Mouse (Mus musculus): ENCODE data around the gene Zscan5b. TPM values are rescaled to one million over a fixed set of nuclear protein-coding genes. Genes with fewer than 3 reads are reported as not detected.

Gene Zscan5b
- polyA plus RNA-seq, 1 experiment, result 2.5 TPM

DNA sequence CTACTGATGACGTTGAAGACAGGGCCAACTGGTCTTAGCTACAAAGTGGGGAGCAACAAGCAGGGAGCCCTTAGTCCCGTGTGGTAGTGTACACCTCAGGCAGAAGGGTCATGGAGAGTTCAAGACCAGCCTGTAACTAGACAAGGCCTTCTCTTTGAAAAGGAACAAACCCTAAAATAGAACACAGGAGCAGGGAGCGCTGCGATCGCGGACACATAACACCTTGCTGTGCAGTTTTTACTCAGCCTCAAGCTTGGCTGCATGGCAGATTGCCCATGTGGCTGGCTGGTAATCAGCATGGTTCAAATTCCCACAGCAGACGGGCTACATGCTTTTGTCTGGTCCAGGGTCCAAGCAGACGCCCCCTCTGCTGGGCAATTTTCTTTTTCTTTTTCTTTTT is 37.6 kb upstream of the Zscan5b start:
- H3K4me1 ChIP-seq (ENCODE audit: control insufficient read depth, insufficient read depth, low read length), result peaks cover 13% of the 10 kb centered on the region
- no peaks in the 10 kb centered on the region for H3K27me3 ChIP-seq (ENCODE audit: control insufficient read depth, insufficient read depth, low read length)
- H3K36me3 ChIP-seq (ENCODE audit: control insufficient read depth, insufficient read depth, low read length), result no peaks in the 10 kb centered on the region
- no peak overlapping the region for H3K4me3 ChIP-seq (ENCODE audit: control insufficient read depth, low read depth, low read length)
- no peak overlapping the region for H3K27ac ChIP-seq (ENCODE audit: control insufficient read depth, insufficient read depth, low read depth, low read length)
- TF ChIP-seq POLR2A (IDR thresholded peaks at IDR 0.05; ENCODE audit: control insufficient read depth, low read depth, low read length) (no peak), CTCF (IDR thresholded peaks at IDR 0.05; ENCODE audit: control insufficient read depth, insufficient read depth, insufficient replicate concordance, low read depth, low read length) (no peak)

DNA sequence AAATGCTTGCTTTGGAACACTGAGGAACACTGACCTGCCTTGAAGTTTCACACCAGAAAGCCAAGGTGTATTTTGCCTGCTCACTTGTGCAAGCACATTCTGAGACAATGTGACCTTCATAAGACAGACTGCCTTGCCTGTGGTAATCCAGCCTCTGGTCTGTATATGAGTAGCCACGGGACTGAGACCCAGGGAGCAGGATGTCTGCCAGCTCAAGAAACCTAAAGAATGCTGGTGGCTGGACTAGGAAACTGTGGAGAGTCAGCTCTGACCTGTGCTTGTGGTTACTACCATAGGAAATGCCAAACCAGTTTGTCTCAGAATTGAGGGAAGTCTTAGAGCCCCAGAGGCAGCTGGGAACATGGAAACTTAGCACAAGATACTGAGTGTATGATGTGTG is 36.7 kb upstream of the Zscan5b start:
- no peak overlapping the region for H3K27ac ChIP-seq (ENCODE audit: control insufficient read depth, insufficient read depth, low read depth, low read length)
- no peaks in the 10 kb centered on the region for H3K36me3 ChIP-seq (ENCODE audit: control insufficient read depth, insufficient read depth, low read length)
- no peak overlapping the region for H3K4me3 ChIP-seq (ENCODE audit: control insufficient read depth, low read depth, low read length)
- no peak for TF ChIP-seq POLR2A (IDR thresholded peaks at IDR 0.05; ENCODE audit: control insufficient read depth, low read depth, low read length)
- TF ChIP-seq CTCF (IDR thresholded peaks at IDR 0.05; ENCODE audit: control insufficient read depth, insufficient read depth, insufficient replicate concordance, low read depth, low read length), result no peak
- H3K4me1 ChIP-seq (ENCODE audit: control insufficient read depth, insufficient read depth, low read length), result peaks cover 22% of the 10 kb centered on the region
- H3K27me3 ChIP-seq (ENCODE audit: control insufficient read depth, insufficient read depth, low read length), result no peaks in the 10 kb centered on the region

DNA sequence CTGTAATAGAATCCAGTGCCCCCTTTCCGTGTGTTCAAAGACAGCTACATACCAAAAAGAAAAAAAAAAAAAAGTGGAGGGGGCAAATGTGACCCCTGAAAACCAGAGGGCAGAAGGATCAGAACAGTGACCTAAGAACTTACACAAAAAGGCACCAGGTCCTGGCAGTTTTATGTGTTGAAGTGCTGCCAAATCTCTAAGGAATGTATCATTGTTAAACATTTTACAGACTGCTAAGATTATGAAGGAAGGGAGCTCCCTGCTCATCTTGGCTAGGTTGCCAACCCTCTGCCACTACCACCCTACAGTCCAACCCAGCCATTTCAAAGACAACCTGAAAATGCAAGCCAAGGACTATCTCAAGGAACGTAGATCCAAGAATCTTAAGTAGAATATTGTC is 35.9 kb upstream of the Zscan5b start:
- Histone ChIP-seq H3K4me3 (ENCODE audit: control insufficient read depth, low read depth, low read length) (no peak overlapping the region), H3K27me3 (ENCODE audit: control insufficient read depth, insufficient read depth, low read length) (no peaks in the 10 kb centered on the region), H3K27ac (ENCODE audit: control insufficient read depth, insufficient read depth, low read depth, low read length) (no peak overlapping the region), H3K36me3 (ENCODE audit: control insufficient read depth, insufficient read depth, low read length) (no peaks in the 10 kb centered on the region), H3K4me1 (ENCODE audit: control insufficient read depth, insufficient read depth, low read length) (peaks cover 22% of the 10 kb centered on the region)
- TF ChIP-seq POLR2A (IDR thresholded peaks at IDR 0.05; ENCODE audit: control insufficient read depth, low read depth, low read length) (no peak), CTCF (IDR thresholded peaks at IDR 0.05; ENCODE audit: control insufficient read depth, insufficient read depth, insufficient replicate concordance, low read depth, low read length) (no peak)

DNA sequence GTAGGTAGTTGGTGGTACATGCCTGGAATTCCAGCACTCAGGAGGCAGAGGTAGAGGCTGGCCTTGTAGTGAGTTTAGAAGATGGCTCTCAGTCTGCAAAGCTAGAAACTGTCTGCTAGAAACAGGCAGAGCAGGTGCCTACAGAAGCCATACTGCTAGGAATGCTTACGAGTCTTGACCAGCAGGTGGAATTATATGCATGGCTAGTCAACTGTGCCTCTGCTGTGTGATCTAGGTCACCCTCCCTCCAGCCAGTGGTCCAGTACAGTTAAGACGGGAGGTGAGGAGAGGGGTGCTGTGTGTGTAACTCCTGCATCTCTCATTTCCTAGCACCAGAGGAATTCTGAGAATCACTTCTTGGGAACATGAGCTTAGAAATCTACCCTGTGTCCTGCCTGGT is 35.3 kb upstream of the Zscan5b start:
- H3K36me3 ChIP-seq (ENCODE audit: control insufficient read depth, insufficient read depth, low read length), result no peaks in the 10 kb centered on the region
- H3K4me3 ChIP-seq (ENCODE audit: control insufficient read depth, low read depth, low read length), result no peak overlapping the region
- H3K27ac ChIP-seq (ENCODE audit: control insufficient read depth, insufficient read depth, low read depth, low read length), result no peak overlapping the region
- no peak for TF ChIP-seq CTCF (IDR thresholded peaks at IDR 0.05; ENCODE audit: control insufficient read depth, insufficient read depth, insufficient replicate concordance, low read depth, low read length)
- TF ChIP-seq POLR2A (IDR thresholded peaks at IDR 0.05; ENCODE audit: control insufficient read depth, low read depth, low read length), result no peak
- peaks cover 22% of the 10 kb centered on the region for H3K4me1 ChIP-seq (ENCODE audit: control insufficient read depth, insufficient read depth, low read length)
- H3K27me3 ChIP-seq (ENCODE audit: control insufficient read depth, insufficient read depth, low read length), result no peaks in the 10 kb centered on the region

DNA sequence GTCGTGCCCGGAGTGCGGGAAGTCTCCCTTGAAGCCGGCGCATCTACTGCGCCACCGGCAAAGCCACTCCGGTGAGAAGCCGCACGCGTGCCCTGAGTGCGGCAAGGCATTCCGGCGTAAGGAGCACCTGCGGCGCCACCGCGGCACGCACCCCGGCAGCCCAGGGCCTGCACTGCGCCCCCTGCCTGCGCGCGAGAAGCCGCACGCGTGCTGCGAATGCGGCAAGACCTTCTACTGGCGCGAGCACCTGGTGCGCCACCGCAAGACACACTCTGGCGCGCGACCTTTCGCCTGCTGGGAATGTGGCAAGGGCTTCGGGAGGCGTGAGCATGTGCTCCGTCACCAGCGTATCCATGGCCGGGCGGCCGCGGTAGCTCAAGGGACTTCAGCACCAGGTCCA is 32.5 kb upstream of the Zscan5b start:
- no peaks in the 10 kb centered on the region for H3K36me3 ChIP-seq (ENCODE audit: control insufficient read depth, insufficient read depth, low read length)

DNA sequence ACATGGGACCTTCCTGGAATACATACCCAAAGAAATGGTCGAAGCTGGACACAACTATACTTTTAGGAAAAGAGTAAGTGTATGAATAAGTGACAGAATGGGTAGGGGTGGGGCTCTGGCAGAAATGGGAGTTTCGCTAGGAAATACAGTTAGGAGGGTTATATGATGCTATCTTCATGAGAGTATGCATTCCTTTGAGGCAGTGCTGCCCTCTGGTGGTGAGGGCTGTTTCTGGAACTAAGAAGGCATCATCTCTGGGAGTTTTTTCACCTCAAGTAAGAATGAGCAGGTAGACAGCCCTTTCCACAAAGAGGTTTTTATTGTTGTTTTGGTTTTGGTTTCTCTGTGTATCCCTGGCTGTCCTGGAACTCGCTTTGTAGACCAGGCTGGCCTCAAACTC is 30.7 kb upstream of the Zscan5b start:
- no peak overlapping the region for H3K4me3 ChIP-seq (ENCODE audit: control insufficient read depth, low read depth, low read length)
- no peak for TF ChIP-seq POLR2A (IDR thresholded peaks at IDR 0.05; ENCODE audit: control insufficient read depth, low read depth, low read length)
- TF ChIP-seq CTCF (IDR thresholded peaks at IDR 0.05; ENCODE audit: control insufficient read depth, insufficient read depth, insufficient replicate concordance, low read depth, low read length), result no peak
- H3K36me3 ChIP-seq (ENCODE audit: control insufficient read depth, insufficient read depth, low read length), result no peaks in the 10 kb centered on the region
- H3K27ac ChIP-seq (ENCODE audit: control insufficient read depth, insufficient read depth, low read depth, low read length), result no peak overlapping the region
- H3K4me1 ChIP-seq (ENCODE audit: control insufficient read depth, insufficient read depth, low read length), result peaks cover 13% of the 10 kb centered on the region
- no peaks in the 10 kb centered on the region for H3K27me3 ChIP-seq (ENCODE audit: control insufficient read depth, insufficient read depth, low read length)

More for the DNA sequence above, 32.5 kb upstream of the Zscan5b start:
- H3K27me3 ChIP-seq (ENCODE audit: control insufficient read depth, insufficient read depth, low read length), result no peaks in the 10 kb centered on the region
- H3K27ac ChIP-seq (ENCODE audit: control insufficient read depth, insufficient read depth, low read depth, low read length), result no peak overlapping the region
- H3K4me1 ChIP-seq (ENCODE audit: control insufficient read depth, insufficient read depth, low read length), result peaks cover 15% of the 10 kb centered on the region
- TF ChIP-seq POLR2A (IDR thresholded peaks at IDR 0.05; ENCODE audit: control insufficient read depth, low read depth, low read length) (no peak), CTCF (IDR thresholded peaks at IDR 0.05; ENCODE audit: control insufficient read depth, insufficient read depth, insufficient replicate concordance, low read depth, low read length) (no peak)
- peak overlapping the region; percentile 59 for H3K4me3 ChIP-seq (ENCODE audit: control insufficient read depth, low read depth, low read length)

DNA sequence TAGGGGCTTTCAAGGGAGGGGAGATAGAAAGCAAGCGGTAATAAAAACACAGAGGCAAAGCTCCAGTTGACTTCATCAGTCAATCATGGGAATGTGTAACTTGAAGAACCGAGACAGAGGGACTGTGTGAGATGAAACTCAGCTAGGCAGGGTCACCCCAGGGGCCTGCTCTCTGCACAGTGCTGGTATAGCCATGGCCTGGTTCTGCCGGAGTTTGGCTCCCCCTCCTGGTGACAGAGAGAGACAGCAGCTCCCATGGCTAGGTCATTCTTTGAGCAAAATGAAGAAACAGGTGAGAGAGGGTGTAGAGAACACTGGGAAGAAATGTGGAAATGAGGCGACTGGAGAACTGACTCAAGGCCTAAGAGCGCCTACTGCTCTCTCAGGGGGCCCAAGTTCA is 27.9 kb upstream of the Zscan5b start:
- Histone ChIP-seq H3K4me3 (ENCODE audit: control insufficient read depth, low read depth, low read length) (no peak overlapping the region), H3K4me1 (ENCODE audit: control insufficient read depth, insufficient read depth, low read length) (peaks cover 13% of the 10 kb centered on the region), H3K27me3 (ENCODE audit: control insufficient read depth, insufficient read depth, low read length) (no peaks in the 10 kb centered on the region), H3K27ac (ENCODE audit: control insufficient read depth, insufficient read depth, low read depth, low read length) (no peak overlapping the region), H3K36me3 (ENCODE audit: control insufficient read depth, insufficient read depth, low read length) (no peaks in the 10 kb centered on the region)
- TF ChIP-seq POLR2A (IDR thresholded peaks at IDR 0.05; ENCODE audit: control insufficient read depth, low read depth, low read length) (no peak), CTCF (IDR thresholded peaks at IDR 0.05; ENCODE audit: control insufficient read depth, insufficient read depth, insufficient replicate concordance, low read depth, low read length) (peak; percentile 83; the same call in 1 of the 2 replicates)

DNA sequence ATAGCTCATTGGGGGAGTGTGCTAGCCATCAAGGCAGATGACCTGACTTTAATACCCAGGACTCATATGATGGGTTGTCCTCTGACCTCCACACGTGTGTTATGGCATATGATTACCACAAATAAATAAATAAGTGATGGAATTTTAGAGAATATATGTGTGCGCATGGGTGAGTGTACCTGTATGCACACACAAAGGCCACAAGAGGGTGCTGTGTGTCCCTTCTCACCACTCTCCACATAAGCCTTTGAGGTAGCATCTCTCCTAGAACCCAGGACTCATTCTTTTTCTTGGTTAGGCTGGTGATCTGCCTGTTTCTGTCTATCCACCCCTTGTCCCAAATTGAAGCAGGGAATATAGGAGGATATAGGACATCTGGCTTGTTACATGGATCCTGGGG is 26.3 kb upstream of the Zscan5b start:
- no peaks in the 10 kb centered on the region for H3K27me3 ChIP-seq (ENCODE audit: control insufficient read depth, insufficient read depth, low read length)
- no peak overlapping the region for H3K4me3 ChIP-seq (ENCODE audit: control insufficient read depth, low read depth, low read length)
- TF ChIP-seq POLR2A (IDR thresholded peaks at IDR 0.05; ENCODE audit: control insufficient read depth, low read depth, low read length), result no peak
- no peak for TF ChIP-seq CTCF (IDR thresholded peaks at IDR 0.05; ENCODE audit: control insufficient read depth, insufficient read depth, insufficient replicate concordance, low read depth, low read length)
- H3K27ac ChIP-seq (ENCODE audit: control insufficient read depth, insufficient read depth, low read depth, low read length), result no peak overlapping the region
- no peaks in the 10 kb centered on the region for H3K4me1 ChIP-seq (ENCODE audit: control insufficient read depth, insufficient read depth, low read length)
- H3K36me3 ChIP-seq (ENCODE audit: control insufficient read depth, insufficient read depth, low read length), result no peaks in the 10 kb centered on the region

Data from testis, adult 2 months (tissue).